Mouse (Mus musculus): Measurements from ENCODE around the gene Babam1.

- no peak for TF ChIP-seq TAL1 (IDR thresholded peaks at IDR 0.05; ENCODE audit: low read length)
- no peak for TF ChIP-seq GATA1 (IDR thresholded peaks at IDR 0.05; ENCODE audit: low read length)
These were observed 29.0 kb upstream of the Babam1 start for GRCm38 (mm10) chr8:71367529-71368176.

Data from erythroblast, embryonic 14.5 days (primary cell).